Mouse (Mus musculus) adrenal gland, postnatal 14 days (tissue): ENCODE results near the gene Icam1. TPM values are rescaled to one million over a fixed set of nuclear protein-coding genes. Genes with fewer than 3 reads are reported as not detected.

Source experiments
- DNase-seq: peaks from one replicate; pipeline ENCODE4 v3.0.0; 2021; ENCODE audit warnings: mixed read lengths
- microRNA-seq, 2 experiments: library from miRNA; unstranded; fragments of <30 nt; microRNA quantifications; one replicate each; pipeline ENCODE4 v1.2.0; 2021
- total RNA-seq: library from RNA; stranded (reverse); gene quantifications from 2 replicates; pipeline ENCODE4 v1.2.3, GENCODE M21; 2021

The Icam1 gene
- total RNA-seq, 1 experiment from 2014 or later: 12.7 TPM

DNA sequence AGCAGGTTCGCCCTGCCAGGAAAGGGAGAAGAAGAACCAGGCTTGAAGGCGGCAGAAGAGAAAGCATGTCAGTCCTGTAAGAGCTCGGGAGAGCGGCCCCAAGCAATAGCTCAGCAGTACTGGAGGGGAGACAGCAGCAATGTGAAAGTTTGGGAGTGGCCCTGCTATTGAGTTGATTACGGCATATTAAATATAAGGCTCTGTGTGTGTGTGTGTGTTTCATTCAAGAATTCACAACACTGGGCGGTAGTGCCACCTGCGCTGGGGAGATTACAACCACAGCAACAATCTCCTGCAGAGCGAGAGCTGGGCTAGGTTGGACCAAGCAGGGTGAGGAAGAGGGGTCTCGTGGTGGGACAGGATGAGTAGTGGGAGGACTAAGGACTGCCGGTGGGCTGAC, 35.8 kb downstream of the Icam1 start:
- no peak for DNase-seq

DNA sequence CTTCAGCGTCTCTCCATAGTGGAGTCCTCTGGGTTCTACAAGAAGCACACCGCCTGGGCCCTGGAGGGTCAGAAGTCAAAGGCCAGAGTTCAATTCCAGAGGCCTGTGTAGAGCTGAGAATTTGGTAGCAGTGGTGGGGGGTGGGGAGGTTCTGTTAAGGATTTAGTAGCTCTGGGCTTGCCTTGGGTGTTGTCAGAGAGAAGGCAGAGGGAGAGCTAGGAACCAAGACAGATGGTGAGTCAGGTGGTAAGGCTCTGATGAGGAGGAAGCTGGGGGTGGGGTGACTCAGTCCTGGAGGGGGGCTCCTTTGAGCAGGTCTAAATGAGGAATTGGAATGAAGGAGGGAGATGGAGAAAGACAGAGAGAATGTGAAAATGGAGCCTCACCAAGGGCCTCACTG, 47.1 kb downstream of the Icam1 start:
- DNase-seq: no peak

DNA sequence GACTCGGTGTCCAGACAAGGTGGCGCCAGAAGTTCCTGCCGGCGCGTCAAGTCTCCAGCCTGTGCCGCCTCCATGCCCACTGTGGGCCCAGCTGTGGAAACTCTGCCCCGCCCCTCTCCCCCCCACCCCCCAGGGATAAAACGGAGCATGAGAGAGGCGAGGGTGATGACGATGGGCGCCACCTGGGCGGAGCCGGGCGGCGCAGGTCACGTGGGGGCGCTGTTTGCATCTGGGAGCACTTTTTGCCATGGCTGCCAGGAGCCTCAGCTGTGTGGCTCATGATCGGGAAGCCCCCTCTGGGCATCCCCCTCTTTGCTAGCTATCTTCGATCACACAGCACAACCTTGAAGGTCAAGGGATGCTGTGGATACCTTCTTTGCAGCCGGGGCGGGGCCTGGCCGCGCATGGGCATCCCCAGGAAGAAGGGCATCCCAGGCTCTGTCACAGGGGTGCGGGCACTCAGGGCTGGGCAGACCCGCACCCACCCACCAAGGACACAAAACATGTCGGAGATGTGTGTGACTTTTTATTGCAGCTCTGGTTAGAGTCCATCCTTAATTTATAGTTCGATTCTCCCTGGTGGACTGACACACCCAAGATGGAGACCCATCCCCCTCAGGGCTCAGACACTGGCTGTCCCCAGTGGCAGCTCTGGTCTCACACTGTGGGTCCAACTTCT, 51.4 kb downstream of the Icam1 start, which contains the start of gene Zglp1:
Zglp1 (minus strand) TSS at position 88 of the 679 bp plus-strand sequence.
- no peak for DNase-seq

DNA sequence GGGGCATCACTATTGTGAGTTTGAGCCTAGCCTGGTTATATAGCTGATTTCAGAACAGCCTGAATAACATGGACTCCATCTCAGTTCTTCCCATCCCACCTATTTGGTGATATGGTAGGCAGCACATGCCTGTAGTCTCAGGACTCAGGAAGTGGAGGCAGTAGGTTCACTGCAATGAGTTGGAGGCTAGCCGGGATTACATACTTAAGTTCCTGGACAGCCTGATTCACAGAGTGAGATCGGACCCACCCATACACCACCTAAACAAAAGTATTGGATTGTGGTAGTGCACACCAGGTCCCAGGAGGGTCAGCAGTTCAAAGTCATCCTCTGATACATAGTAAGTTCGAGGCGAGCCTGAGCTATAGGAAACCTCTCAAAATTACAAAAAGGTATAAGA, 56.9 kb downstream of the Icam1 start:
- no peak for DNase-seq

DNA sequence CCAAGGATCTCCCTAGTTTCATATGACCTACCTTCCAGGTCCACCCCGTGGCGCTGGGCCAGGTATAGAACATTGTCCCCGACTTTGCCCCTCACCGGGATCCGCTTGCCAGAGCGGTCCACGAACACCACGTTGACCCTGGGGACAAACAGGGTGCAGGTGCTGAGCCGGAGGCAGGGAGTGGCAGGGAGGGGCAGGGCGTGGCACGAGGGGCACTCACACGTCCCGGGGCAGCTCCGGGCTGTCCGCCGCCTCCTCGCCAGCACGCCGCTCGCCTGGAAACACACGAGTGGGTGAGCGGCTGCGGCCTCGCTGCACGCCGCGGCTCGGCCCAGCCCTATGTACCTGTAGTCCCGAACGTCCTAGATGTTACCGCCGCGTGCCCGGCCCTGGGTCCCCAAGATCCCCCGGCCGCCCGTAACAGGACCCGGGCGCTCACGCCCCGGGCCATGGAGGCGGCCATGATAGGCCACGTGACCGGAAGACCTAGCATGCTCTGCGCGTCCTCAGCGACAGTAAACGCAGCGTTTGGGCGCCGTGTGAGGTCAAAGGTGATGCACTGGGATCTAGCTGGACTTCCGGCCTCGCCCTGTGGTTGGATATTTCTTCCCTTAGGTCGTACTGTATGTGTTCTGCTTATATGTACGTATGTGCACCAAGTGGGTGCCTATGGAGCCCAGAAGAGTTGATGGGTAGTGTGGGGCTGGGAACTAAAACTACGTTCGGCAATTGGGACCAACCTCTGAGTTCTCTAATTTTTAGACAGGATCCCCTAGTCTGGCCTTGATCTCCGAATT, 57.5 kb downstream of the Icam1 start, which contains the start of the genes Gm49373 and Fdx1l:
Gm49373 (minus strand) TSS at position 53 of the 797 bp plus-strand sequence.
Fdx1l (minus strand) TSS at position 571 of the 797 bp plus-strand sequence.
- peak; percentile 94 for DNase-seq

DNA sequence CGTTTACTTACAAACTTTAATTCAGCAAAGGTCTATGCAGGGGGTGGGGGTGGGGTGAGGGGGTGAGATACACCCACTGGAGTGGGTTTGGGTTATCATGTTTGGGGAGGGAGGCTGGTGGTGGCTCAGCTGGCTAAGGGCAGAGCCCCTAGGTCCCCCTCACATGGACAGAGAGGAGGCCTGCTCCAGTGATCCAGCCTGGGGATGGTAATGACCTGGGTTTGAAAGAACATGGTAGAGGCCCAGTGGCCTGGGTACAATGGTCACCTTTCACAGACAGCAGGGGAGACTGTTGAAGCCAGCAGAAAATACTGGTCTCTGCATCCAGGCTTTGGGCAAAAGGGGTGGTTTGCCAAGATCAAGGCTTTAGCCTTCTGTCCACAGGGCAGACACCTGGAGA, 58.4 kb downstream of the Icam1 start:
- no peak for DNase-seq

DNA sequence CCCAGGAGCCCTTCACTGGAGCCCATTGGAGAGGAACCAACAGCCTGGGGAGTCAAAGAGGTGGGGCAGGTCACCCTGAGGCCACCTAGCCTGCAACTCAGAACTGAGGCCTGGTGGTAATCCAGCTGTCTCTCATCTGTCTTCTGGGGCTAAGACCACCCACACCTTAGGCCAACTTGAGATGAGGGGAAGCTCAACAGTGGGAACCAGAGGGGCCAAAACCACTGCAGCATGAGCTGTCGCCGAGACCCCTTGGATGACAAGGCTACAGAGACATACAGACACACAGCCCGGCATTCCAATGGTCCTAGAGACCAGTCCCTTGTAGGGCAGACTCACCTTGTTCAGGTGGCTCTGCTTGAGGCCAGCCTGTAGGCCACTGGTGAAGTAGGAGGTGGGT, 59.8 kb downstream of the Icam1 start:
- no peak for DNase-seq

Small RNA genes lying within 50 kb of the gene (microRNA-seq; reads per million reads assigned to microRNA genes)
- 0 reads per million in 2 experiments for gene Mir1900
- gene Mir7082: 0 reads per million in 2 experiments

Other genes with a start within 250 kb of the Icam1 start
- 114 and 117 TPM in 2 replicates for gene Col5a3, start 200.9 kb upstream of the Icam1 start, total RNA-seq
- not detected in 2 replicates for gene Rdh8, start 197.5 kb upstream of the Icam1 start, total RNA-seq
- gene A230050P20Rik, start 147.3 kb upstream of the Icam1 start, total RNA-seq: 17.6 and 22.7 TPM in 2 replicates
- 3.4 and 5.3 TPM in 2 replicates for gene Angptl6, start 136.3 kb upstream of the Icam1 start, total RNA-seq
- 38.0 and 44.2 TPM in 2 replicates for gene Ppan, start 127.8 kb upstream of the Icam1 start, total RNA-seq
- gene Eif3g, start 117.4 kb upstream of the Icam1 start, total RNA-seq: 146 and 155 TPM in 2 replicates
- 56.0 and 58.0 TPM in 2 replicates for gene Dnmt1, start 56.1 kb upstream of the Icam1 start, total RNA-seq
- gene S1pr2, start 39.2 kb upstream of the Icam1 start, total RNA-seq: 9.1 and 11.0 TPM in 2 replicates
- 135 and 144 TPM in 2 replicates for gene Mrpl4, start 13.2 kb upstream of the Icam1 start, total RNA-seq
- gene Icam4, start 13.4 kb downstream of the Icam1 start, total RNA-seq: 1.2 and 4.1 TPM in 2 replicates
- 0.74 and 0.90 TPM in 2 replicates for gene Icam5, start 16.1 kb downstream of the Icam1 start, total RNA-seq
- not detected in 2 replicates for gene Zglp1, start 51.1 kb downstream of the Icam1 start, total RNA-seq
- gene Gm49373, start 57.1 kb downstream of the Icam1 start, total RNA-seq: 0.44 and 0.86 TPM in 2 replicates
- gene Fdx1l, start 57.6 kb downstream of the Icam1 start, total RNA-seq: 38.8 and 39.9 TPM in 2 replicates
- 1.4 and 2.1 TPM in 2 replicates for gene Gm38431, start 76.0 kb downstream of the Icam1 start, total RNA-seq
- gene Raver1, start 76.0 kb downstream of the Icam1 start, total RNA-seq: 52.8 and 60.7 TPM in 2 replicates
- 12.6 and 17.3 TPM in 2 replicates for gene Tyk2, start 115.3 kb downstream of the Icam1 start, total RNA-seq
- 171 and 185 TPM in 2 replicates for gene Cdc37, start 134.0 kb downstream of the Icam1 start, total RNA-seq
- 22.4 and 22.9 TPM in 2 replicates for gene Pde4a, start 149.7 kb downstream of the Icam1 start, total RNA-seq
- 42.0 and 42.4 TPM in 2 replicates for gene Keap1, start 223.4 kb downstream of the Icam1 start, total RNA-seq
- 1.8 and 2.3 TPM in 2 replicates for gene S1pr5, start 232.5 kb downstream of the Icam1 start, total RNA-seq
- 45.9 and 46.9 TPM in 2 replicates for gene Atg4d, start 249.3 kb downstream of the Icam1 start, total RNA-seq